Mouse (Mus musculus): Measurements from ENCODE around the gene Opn4. TPM values are rescaled to one million over a fixed set of nuclear protein-coding genes. Genes with fewer than 3 reads are reported as not detected.

Opn4 gene
- total RNA-seq, 2 experiments from 2014 or later: 2.2 to 2.3 TPM

DNA sequence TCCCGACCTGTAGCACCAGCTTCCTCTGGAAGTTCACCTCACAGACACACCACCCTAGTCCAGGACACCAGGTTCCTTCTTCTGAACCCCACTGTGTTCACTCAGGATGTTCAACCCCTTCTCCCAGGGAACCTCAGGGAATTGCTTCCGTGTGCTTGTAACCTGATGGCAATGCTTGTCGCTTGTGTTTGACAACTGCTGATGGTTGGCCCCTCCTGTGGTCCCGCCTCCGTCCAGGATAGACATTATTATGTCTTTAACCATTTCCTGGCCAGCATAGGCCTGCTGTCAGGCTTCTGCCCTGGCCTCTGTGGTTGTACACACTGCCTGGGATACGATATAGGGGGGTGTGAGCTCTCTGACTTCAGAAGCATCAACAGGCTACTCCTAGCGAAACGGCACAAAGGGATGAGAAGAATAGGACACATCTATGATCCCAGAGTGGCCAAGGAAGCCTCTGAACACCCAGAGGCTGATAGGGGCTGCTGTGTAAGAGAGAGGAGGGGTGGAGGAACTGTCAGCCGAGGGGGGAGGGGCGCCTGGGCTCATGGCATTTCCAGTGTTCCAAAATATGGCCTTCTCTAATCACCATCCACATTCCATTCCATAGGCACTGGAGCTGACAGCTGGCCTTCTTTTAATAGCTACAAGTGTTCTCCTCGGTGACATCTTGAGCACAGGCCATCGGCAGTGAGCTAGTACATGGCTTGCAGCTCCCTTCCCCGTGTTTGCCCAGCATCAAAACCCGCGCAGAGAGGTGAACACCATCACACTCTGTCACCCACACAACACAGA lies 8.0 kb downstream of the Opn4 start:
- intact Hi-C loops (cut with DNase I): no loop called here

GRCm38 (mm10) chr14:34590743-34591675 lies 8.9 kb downstream of the Opn4 start:
- DNase-seq: no peak
- intact Hi-C loops (cut with DNase I): no loop called here

More for the DNA sequence above, 8.0 kb downstream of the Opn4 start:
- peak in 1 of 2 experiments; percentile 65 for DNase-seq

DNA sequence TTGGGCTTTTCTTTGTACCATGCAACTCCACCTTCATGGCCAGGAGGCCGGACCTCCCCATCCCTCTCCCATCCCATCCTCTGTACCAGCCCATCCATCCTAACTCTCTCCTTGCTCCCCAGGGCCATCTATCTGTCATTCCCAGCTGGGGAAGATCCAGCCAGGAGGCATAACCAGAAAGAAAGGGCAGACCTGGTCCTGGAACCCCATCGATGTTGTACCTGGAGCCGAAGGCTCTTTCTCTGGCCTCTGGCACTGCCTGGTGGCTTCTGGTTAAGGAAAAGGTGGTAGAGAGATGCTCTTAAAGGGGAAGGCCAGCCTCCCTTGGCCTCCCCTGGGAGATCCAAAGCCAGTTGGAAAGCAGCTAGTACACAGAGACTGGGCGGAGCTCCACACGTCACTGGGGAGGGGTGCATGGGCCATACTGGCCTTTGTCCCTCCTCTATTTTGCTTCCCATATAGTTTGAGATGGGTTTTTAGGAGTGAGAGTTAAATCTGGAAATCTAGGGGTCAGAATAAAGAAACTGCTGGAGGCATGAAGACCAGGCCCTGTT lies 9.8 kb downstream of the Opn4 start:
- DNase-seq: no peak
- intact Hi-C loops (cut with DNase I): no loop called here

DNA sequence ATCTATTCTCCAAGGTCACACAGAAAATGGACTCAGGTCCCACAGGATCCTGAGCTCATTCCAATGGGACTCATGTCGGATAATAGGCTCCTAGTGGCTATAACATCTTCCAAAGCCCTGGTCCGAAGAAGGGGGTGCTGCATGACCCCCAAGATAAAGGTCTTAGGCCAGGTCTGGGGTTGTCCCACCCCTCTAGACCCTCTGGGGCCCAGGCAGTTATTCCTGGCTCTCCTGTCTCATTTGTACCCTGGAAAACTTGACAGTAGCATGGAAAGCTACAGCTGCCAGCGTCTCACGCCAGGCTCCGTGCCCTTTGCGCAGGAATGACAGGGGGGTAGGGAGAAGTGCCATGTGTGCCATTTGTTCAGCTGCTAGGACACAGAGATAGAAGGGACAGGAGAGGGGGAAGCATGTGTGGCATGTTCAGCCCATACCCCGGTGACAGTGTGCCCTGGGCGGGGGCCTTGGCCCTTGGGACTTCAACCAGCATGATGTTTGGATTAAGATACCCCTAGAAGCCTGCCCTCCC lies 10.7 kb downstream of the Opn4 start:
- intact Hi-C loops (cut with DNase I): no loop called here
- DNase-seq: peak; percentile 52 to 66

GRCm38 (mm10) chr14:34588498-34588897 lies 11.4 kb downstream of the Opn4 start, which contains the start of gene Ldb3:
Gene Ldb3, minus strand, starts transcription at chr14:34588682.
- DNase-seq: peak; percentile 61 to 76
- intact Hi-C loops (cut with DNase I): no loop called here

GRCm38 (mm10) chr14:34588005-34588404 lies 11.9 kb downstream of the Opn4 start:
- DNase-seq: no peak
- intact Hi-C loops (cut with DNase I): no loop called here

- no peak for DNase-seq
- intact Hi-C loops (cut with DNase I): no loop called here
These were observed 13.1 kb downstream of the Opn4 start for GRCm38 (mm10) chr14:34586871-34587270.

DNA sequence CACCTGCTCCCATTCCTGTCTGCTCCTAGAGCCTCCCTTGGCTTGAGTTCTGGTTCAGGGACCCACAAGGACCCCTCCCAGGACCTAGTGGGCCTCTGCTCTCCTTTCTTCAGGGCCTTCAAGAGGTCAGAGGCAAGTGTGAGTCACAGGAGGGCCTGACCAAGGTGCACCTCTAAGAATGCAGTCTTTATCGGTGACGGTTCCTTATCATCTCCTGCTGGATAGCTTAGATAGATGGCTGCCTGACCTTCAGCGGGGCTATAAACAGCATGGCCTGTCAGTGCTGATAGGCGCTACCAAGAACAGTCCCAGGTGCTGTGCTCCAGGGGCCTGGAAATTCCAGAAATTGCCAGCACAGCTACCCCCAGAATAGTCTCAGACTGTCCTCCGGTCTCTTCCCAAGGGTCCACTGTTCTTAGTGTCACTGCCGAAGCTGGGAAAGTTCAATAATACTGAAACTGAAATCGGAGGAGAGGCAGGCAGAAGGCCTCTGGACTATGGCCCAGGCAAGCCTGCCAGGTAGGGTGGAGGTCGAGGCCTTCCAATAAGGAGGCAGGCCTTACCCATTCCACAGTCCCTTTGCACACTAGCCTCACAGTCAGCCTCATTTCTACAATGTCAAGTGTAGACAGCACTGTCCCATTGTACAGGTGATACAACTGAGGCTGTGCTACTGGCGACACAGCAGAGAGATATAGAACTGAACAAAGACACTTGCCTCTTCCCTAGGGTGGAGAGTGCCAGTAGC lies 14.4 kb downstream of the Opn4 start:
- DNase-seq: peak in 1 of 2 experiments; percentile 54
- intact Hi-C loops (cut with DNase I): no loop called here

- peak; percentile 56 to 78 for DNase-seq
- intact Hi-C loops (cut with DNase I): no loop called here
These were observed 17.1 kb downstream of the Opn4 start for GRCm38 (mm10) chr14:34582740-34583427.

- DNase-seq: no peak
- intact Hi-C loops (cut with DNase I): no loop called here
These were observed 23.1 kb downstream of the Opn4 start for GRCm38 (mm10) chr14:34576858-34577257.

- intact Hi-C loops (cut with DNase I): no loop called here
- peak; percentile 77 to 86 for DNase-seq
These were observed 25.9 kb downstream of the Opn4 start for GRCm38 (mm10) chr14:34574068-34574467.

DNA sequence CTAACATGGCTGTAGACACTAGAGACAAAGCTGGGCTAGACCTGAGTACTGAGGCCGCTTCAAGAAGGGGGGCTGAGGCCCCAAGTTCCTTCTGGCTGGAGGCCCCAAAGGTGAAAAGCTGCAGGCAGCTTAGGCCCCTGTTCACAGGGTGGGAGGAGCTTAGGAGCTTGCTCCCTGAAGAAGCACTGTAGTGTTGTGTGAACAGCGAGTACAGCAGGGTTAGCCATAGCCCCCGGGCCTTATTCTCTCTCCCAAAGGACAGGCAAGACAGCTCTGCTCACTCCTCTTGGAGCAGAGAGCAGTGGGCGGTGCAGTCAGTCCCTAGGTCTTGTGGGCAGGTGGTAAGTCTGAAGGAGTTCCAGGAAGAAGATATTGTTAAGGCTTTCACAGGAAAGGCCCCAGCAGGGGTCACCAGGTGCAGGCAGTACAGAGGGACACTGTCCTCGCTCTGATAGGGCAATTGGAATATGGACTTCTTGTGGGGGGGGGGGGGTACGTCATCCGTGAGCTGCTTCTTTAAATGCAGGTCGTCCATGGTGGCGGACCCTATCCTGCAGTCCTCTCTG lies 26.5 kb downstream of the Opn4 start:
- intact Hi-C loops (cut with DNase I): no loop called here
- no peak for DNase-seq

GRCm38 (mm10) chr14:34571610-34572387 lies 28.1 kb downstream of the Opn4 start:
- DNase-seq: no peak
- intact Hi-C loops (cut with DNase I): no loop called here

DNA sequence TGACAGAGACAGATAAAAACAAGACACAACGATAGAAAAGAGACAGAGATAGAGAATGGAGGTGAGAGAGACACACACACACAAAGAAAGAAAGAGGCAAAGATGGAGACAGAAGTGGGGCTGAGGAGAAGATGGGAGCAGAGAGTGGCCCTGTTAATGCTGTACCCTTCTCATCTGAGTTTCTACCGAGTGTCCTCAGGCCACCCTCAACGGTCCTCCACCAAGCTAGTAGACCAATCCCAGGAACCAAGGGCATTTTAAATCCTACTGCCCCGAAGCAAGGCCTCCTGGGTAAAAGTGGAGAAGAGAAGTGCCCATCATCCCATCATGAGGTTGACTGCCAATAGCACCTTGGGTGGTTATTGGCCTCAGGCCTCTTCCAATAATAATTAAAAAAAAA lies 29.0 kb downstream of the Opn4 start:
- DNase-seq: no peak
- intact Hi-C loops (cut with DNase I): no loop called here

GRCm38 (mm10) chr14:34570294-34570693 lies 29.6 kb downstream of the Opn4 start:
- peak; percentile 82 to 88 for DNase-seq
- intact Hi-C loops (cut with DNase I): no loop called here

DNA sequence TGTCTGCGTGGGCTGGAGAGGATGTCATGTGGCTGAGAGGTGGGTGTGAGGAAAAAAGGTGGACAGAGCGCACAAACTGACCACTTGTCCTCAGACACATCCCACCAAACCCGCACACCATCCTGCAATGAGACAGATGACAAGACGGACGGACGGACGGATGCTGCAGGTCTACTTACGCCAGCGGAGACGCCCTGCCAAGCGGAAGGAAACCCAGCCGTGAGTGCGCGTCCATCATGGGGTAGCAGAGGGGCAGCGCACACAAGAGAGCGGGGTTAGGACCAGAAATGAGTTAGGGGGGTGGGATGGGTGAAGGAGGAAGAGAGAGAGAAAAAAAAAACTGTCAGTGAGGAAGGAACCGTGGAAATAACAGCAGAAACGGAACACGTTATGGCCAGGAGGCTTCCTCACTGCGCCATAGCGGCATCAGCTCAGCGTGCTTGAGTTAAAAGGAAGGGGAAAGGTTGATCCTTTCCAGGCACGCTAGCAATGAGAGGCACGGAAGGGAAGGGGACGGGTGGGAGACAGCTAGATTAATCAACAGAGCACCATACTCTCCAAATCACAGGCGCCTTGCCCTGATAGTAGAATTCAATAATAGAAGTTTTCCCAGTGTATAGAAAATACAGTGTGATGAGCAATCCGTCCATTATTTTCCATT lies 30.3 kb downstream of the Opn4 start:
- intact Hi-C loops (cut with DNase I): loop anchor here (5.0 kb wide), 1 partner anchor 197 kb away; the partner anchor contains the start of gene Sncg
- DNase-seq: no peak

- DNase-seq: no peak
- intact Hi-C loops (cut with DNase I): loop anchor here (5.0 kb wide), 1 partner anchor 196 kb away; the partner anchor contains the start of gene Sncg
These were observed 31.3 kb downstream of the Opn4 start for GRCm38 (mm10) chr14:34568626-34569025.

DNA sequence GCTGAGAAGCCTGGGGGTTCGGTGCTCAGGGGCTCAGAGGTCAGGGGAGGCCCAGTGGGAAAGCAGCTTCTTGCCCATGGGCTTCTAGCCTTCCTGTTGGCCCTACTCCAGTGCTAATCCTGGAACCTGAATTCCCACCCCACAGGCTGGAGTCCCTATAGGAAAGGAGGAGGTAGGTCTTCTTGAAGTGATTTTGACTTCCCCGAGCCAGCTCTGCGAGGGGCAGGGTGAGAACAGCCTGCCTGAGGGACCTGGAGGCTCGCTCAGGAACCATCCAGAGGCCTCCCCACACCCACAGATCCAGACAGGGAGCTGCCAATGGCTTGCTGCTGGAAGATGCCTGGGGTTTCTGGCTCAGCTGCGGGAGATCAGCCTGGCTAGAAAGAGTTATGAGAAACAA lies 32.2 kb downstream of the Opn4 start:
- intact Hi-C loops (cut with DNase I): loop anchor here (5.0 kb wide), 1 partner anchor 195 kb away; the partner anchor contains the start of gene Sncg

More for the DNA sequence above, 32.2 kb downstream of the Opn4 start:
- no peak for DNase-seq
